Mouse (Mus musculus): ENCODE results near the gene Ube2d1. TPM values are rescaled to one million over a fixed set of nuclear protein-coding genes. Genes with fewer than 3 reads are reported as not detected.

The Ube2d1 gene
- polyA plus RNA-seq, 2 experiments, result 6.8 to 7.3 TPM

GRCm38 (mm10) chr10:71223101-71223500 lies 62.0 kb downstream of the Ube2d1 start:
- H3K27ac ChIP-seq, result no peak overlapping the region
- DNase-seq (ENCODE audit: low read depth in 3 of 3, low spot score in 3 of 3) (no peak), ATAC-seq (ENCODE audit: insufficient read depth) (no peak)
- no peaks in the 10 kb centered on the region for H3K9me3 ChIP-seq (ENCODE audit: control insufficient read depth, low read length)
- no peak overlapping the region for H3K4me3 ChIP-seq (ENCODE audit: insufficient read depth in 1 of 2, low read depth in 2 of 2, low read length in 2 of 2)
- no peak overlapping the region for H3K4me2 ChIP-seq (ENCODE audit: low read depth)
- no peaks in the 10 kb centered on the region for H3K27me3 ChIP-seq (ENCODE audit: control insufficient read depth, insufficient read depth, low read length)
- H3K4me1 ChIP-seq (replicated peaks; ENCODE audit: control insufficient read depth in 2 of 2, insufficient read depth in 2 of 2, low read length in 1 of 2), result peaks cover 0 to 3% of the 10 kb centered on the region in 2 experiments; a peak in 2 of 4 replicates
- WGBS (ENCODE audit: insufficient replicate concordance), result 81% methylated on average over 5 of the region's 5 CpGs
- no peak overlapping the region for H3K9ac ChIP-seq (replicated peaks)
- TF ChIP-seq CTCF (IDR thresholded peaks at IDR 0.05; ENCODE audit: low read depth) (no peak), EP300 (IDR thresholded peaks at IDR 0.05; ENCODE audit: low read depth) (no peak)
- H3K36me3 ChIP-seq (replicated peaks; ENCODE audit: control insufficient read depth, insufficient read depth, low read depth), result peaks cover 13% of the 10 kb centered on the region

- H3K36me3 ChIP-seq (replicated peaks; ENCODE audit: control insufficient read depth, insufficient read depth, low read depth), result peaks cover 11% of the 10 kb centered on the region
- no peak overlapping the region for H3K4me2 ChIP-seq (ENCODE audit: low read depth)
- H3K4me3 ChIP-seq (ENCODE audit: insufficient read depth in 1 of 2, low read depth in 2 of 2, low read length in 2 of 2), result no peak overlapping the region
- H3K9me3 ChIP-seq (ENCODE audit: control insufficient read depth, low read length), result no peaks in the 10 kb centered on the region
- no peak for DNase-seq (ENCODE audit: low read depth in 3 of 3, low spot score in 3 of 3)
- WGBS (ENCODE audit: insufficient replicate concordance), result 76% methylated on average over 2 of the region's 2 CpGs
- no peak overlapping the region for H3K9ac ChIP-seq (replicated peaks)
- no peak overlapping the region for H3K27ac ChIP-seq
- peaks cover 0 to 3% of the 10 kb centered on the region in 2 experiments; a peak in 2 of 4 replicates for H3K4me1 ChIP-seq (replicated peaks; ENCODE audit: control insufficient read depth in 2 of 2, insufficient read depth in 2 of 2, low read length in 1 of 2)
- TF ChIP-seq EP300 (IDR thresholded peaks at IDR 0.05; ENCODE audit: low read depth) (no peak), CTCF (IDR thresholded peaks at IDR 0.05; ENCODE audit: low read depth) (no peak)
- no peaks in the 10 kb centered on the region for H3K27me3 ChIP-seq (ENCODE audit: control insufficient read depth, insufficient read depth, low read length)
- ATAC-seq (ENCODE audit: insufficient read depth), result no peak
These were observed 62.4 kb downstream of the Ube2d1 start for GRCm38 (mm10) chr10:71222639-71223038.

GRCm38 (mm10) chr10:71218228-71218892 lies 66.7 kb downstream of the Ube2d1 start:
- H3K9ac ChIP-seq (replicated peaks), result no peak overlapping the region
- DNase-seq (ENCODE audit: low read depth in 3 of 3, low spot score in 3 of 3) (no peak), ATAC-seq (ENCODE audit: insufficient read depth) (no peak)
- H3K4me3 ChIP-seq (ENCODE audit: insufficient read depth in 1 of 2, low read depth in 2 of 2, low read length in 2 of 2), result no peak overlapping the region
- no peaks in the 10 kb centered on the region for H3K27me3 ChIP-seq (ENCODE audit: control insufficient read depth, insufficient read depth, low read length)
- H3K36me3 ChIP-seq (replicated peaks; ENCODE audit: control insufficient read depth, insufficient read depth, low read depth), result no peaks in the 10 kb centered on the region; the same call in 1 of the 2 replicates
- peak; percentile 75 for TF ChIP-seq CTCF (IDR thresholded peaks at IDR 0.05; ENCODE audit: low read depth)
- TF ChIP-seq EP300 (IDR thresholded peaks at IDR 0.05; ENCODE audit: low read depth), result no peak
- no peaks in the 10 kb centered on the region for H3K9me3 ChIP-seq (ENCODE audit: control insufficient read depth, low read length)
- 17% methylated on average over 8 of the region's 8 CpGs for WGBS (ENCODE audit: insufficient replicate concordance)
- H3K27ac ChIP-seq, result no peak overlapping the region
- no peak overlapping the region for H3K4me2 ChIP-seq (ENCODE audit: low read depth)
- peaks cover 0 to 3% of the 10 kb centered on the region in 2 experiments; a peak in 2 of 4 replicates for H3K4me1 ChIP-seq (replicated peaks; ENCODE audit: control insufficient read depth in 2 of 2, insufficient read depth in 2 of 2, low read length in 1 of 2)

- Histone ChIP-seq H3K4me3 (ENCODE audit: insufficient read depth in 1 of 2, low read depth in 2 of 2, low read length in 2 of 2) (no peak overlapping the region), H3K9ac (replicated peaks) (no peak overlapping the region), H3K36me3 (replicated peaks; ENCODE audit: control insufficient read depth, insufficient read depth, low read depth) (no peaks in the 10 kb centered on the region), H3K27me3 (ENCODE audit: control insufficient read depth, insufficient read depth, low read length) (no peaks in the 10 kb centered on the region), H3K4me1 (replicated peaks; ENCODE audit: control insufficient read depth in 2 of 2, insufficient read depth in 2 of 2, low read length in 1 of 2) (peaks cover 0 to 3% of the 10 kb centered on the region in 2 experiments; a peak in 2 of 4 replicates), H3K9me3 (ENCODE audit: control insufficient read depth, low read length) (no peaks in the 10 kb centered on the region), H3K4me2 (ENCODE audit: low read depth) (no peak overlapping the region), H3K27ac (no peak overlapping the region)
- TF ChIP-seq EP300 (IDR thresholded peaks at IDR 0.05; ENCODE audit: low read depth) (no peak), CTCF (IDR thresholded peaks at IDR 0.05; ENCODE audit: low read depth) (no peak)
- WGBS (ENCODE audit: insufficient replicate concordance), result 59% methylated on average over 9 of the region's 9 CpGs
- DNase-seq (ENCODE audit: low read depth in 3 of 3, low spot score in 3 of 3) (no peak), ATAC-seq (ENCODE audit: insufficient read depth) (no peak)
These were observed 69.1 kb downstream of the Ube2d1 start for GRCm38 (mm10) chr10:71215996-71216395.

Other genes with a start within 250 kb of the Ube2d1 start
- 1.5 and 1.8 TPM in 2 replicates for gene Bicc1, start 125.6 kb downstream of the Ube2d1 start, polyA plus RNA-seq (2012; rRNA removed)
- gene Bicc1, start 125.6 kb downstream of the Ube2d1 start, polyA plus RNA-seq (2014; fragmentation: Nextera tagmentation; extraction: Ambion mirVana), result 1.7 and 2.3 TPM in 2 replicates
- 7.2 and 14.4 TPM in 2 replicates for gene Tfam, start 47.0 kb downstream of the Ube2d1 start, polyA plus RNA-seq (2012; rRNA removed)
- 31.1 and 33.2 TPM in 2 replicates for gene Tfam, start 47.0 kb downstream of the Ube2d1 start, polyA plus RNA-seq (2014; fragmentation: Nextera tagmentation; extraction: Ambion mirVana)
- 17.3 and 29.9 TPM in 2 replicates for gene Cisd1, start 59.7 kb upstream of the Ube2d1 start, polyA plus RNA-seq (2012; rRNA removed)
- 78.2 and 80.2 TPM in 2 replicates for gene Cisd1, start 59.7 kb upstream of the Ube2d1 start, polyA plus RNA-seq (2014; fragmentation: Nextera tagmentation; extraction: Ambion mirVana)
- gene Ipmk, start 62.5 kb upstream of the Ube2d1 start, polyA plus RNA-seq (2012; rRNA removed), result 3.0 and 5.1 TPM in 2 replicates
- 7.9 and 9.5 TPM in 2 replicates for gene Ipmk, start 62.5 kb upstream of the Ube2d1 start, polyA plus RNA-seq (2014; fragmentation: Nextera tagmentation; extraction: Ambion mirVana)

Measured in liver, embryonic 14.5 days (tissue).